Mouse (Mus musculus): ENCODE measurements around the gene Stxbp4. TPM values are rescaled to one million over a fixed set of nuclear protein-coding genes. Genes with fewer than 3 reads are reported as not detected.

Gene Stxbp4
- total RNA-seq, 1 experiment from 2014 or later, result 5.8 TPM

DNA sequence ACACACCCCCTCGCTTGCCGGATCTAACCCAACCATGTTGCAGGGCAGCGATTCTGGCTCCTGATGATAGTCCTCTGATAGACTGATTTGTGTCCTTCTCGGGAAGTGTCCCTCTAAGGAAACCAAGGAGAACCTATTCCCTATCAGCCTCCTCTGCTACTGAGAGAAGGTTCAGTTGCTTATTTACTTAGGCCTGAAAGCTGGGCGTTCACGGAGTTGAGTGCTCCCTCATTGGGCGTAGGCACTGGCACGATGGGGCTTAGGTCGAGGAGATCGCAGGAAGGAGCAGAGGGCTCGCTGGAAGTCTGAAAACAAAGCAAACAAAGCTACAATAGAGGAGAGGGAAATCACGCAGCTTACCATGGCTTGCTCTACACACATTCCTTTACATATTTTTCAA is 19.6 kb upstream of the Stxbp4 start:
- no peak for ATAC-seq (ENCODE audit: extremely low read depth, insufficient number of reproducible peaks, low FRiP score, poor library complexity, severe bottlenecking)

DNA sequence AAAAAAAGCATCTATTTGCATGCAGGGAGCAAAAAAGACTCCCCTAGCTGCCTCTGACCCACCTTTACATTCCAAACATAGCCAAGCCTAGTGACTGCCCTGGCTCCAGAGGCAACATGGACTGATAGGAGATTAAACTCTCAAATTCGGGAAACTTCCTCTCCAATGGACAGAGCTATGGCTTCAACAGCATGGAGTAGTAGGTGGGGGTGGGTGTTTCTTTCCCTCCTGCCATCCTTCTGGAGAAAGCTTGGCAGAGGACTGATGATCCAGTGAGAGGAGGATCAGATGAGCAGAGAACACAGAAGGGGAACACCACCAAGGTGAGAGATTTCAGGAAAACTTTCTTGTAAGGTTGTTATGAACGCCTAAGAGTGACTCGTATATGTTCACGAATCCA is 14.7 kb upstream of the Stxbp4 start:
- ATAC-seq (ENCODE audit: extremely low read depth, insufficient number of reproducible peaks, low FRiP score, poor library complexity, severe bottlenecking), result no peak

DNA sequence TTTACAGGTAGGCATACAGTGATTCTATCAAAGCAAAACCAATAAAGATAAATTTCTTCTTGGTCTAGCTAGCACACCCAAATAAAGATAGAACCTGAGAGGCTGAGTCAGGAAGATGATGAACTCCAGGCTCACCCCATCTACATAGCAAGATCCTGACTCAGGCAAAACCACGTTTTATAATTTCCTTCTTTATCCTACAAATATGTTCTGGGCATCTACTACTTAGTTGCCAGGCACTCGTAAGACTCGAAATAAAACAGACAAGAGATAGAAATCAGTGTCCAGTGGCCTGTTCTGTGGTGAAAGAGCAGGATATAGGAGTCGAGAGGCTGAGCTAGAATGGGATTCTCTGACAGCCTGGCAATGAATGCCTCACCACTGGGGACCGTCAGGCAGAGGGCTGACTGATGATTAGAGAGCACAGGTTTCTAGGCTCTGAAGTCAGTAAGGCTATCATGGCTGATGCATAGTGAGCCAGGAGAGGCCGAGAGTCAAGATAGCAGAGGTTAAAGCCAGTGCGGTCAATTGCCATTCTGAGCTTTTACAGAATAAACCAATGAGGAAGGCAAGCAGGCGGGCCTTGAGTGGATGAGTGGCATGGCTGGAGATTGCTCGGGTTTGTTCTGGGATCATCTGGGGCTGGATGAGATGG is 12.5 kb upstream of the Stxbp4 start:
- no peak for ATAC-seq (ENCODE audit: extremely low read depth, insufficient number of reproducible peaks, low FRiP score, poor library complexity, severe bottlenecking)

GRCm38 (mm10) chr11:90649777-90650176 is 11.9 kb upstream of the Stxbp4 start:
- ATAC-seq (ENCODE audit: extremely low read depth, insufficient number of reproducible peaks, low FRiP score, poor library complexity, severe bottlenecking), result no peak

- peak; percentile 13; the same call in 1 of the 2 replicates for ATAC-seq (ENCODE audit: extremely low read depth, insufficient number of reproducible peaks, low FRiP score, poor library complexity, severe bottlenecking)
These were observed 487 bp upstream of the Stxbp4 start for GRCm38 (mm10) chr11:90638312-90638830.

GRCm38 (mm10) chr11:90634661-90635060 is 3.2 kb downstream of the Stxbp4 start:
- ATAC-seq (ENCODE audit: extremely low read depth, insufficient number of reproducible peaks, low FRiP score, poor library complexity, severe bottlenecking), result no peak

DNA sequence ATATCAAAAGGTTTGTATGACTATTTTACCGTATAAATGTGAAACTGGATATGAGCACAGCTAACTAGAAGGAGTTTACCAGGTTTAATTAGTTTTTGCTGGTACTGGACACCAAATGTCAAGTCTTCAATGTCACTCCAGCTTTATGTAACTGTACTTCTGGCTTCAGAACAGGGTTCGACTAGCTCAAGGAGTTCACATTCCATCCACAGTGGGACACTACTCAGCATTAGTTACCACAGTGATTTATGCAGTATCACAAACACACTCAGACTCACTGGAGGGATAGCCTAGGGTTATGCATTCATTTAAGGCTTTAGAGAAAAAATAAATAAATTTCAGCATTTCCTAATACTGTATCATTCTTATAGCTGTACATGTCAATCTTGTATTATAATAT is 5.4 kb downstream of the Stxbp4 start:
- no peak for ATAC-seq (ENCODE audit: extremely low read depth, insufficient number of reproducible peaks, low FRiP score, poor library complexity, severe bottlenecking)

DNA sequence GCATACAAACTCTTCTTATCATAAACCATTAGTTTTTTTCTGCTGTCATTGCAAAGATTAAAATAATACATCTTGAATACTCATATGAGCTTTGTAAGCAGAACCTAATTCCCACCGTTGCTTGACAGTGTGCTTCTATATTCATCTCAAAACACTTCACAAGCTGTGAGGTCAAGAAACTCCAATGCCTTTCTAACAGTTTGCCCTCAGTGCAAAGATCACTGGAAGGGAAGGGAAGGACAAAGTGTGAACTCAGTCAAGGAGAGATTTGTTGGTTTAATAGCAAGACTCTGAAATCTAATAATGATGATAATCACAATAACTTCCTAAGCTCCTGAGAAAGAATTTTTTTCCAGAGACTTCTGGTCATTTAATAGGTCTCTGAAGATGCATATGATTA is 10.1 kb downstream of the Stxbp4 start:
- ATAC-seq (ENCODE audit: extremely low read depth, insufficient number of reproducible peaks, low FRiP score, poor library complexity, severe bottlenecking), result no peak

DNA sequence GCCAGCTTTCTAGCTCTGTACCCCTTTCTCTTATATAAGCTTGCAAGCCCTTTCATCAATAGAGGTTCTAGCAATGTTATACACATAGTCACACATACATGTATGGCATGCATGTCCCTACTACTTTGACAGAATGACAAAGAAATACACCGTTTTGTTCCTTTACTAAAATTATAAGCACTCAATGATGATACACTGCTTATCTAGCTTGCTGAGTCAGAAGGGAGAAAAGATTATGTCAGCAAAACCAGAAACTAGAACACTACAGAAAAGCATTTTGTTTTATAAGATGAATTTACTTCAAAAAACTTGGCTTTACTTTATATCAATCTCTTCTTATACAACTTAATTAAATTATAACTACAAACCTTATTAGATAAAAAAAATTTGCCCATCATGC is 12.7 kb downstream of the Stxbp4 start:
- no peak for ATAC-seq (ENCODE audit: extremely low read depth, insufficient number of reproducible peaks, low FRiP score, poor library complexity, severe bottlenecking)

DNA sequence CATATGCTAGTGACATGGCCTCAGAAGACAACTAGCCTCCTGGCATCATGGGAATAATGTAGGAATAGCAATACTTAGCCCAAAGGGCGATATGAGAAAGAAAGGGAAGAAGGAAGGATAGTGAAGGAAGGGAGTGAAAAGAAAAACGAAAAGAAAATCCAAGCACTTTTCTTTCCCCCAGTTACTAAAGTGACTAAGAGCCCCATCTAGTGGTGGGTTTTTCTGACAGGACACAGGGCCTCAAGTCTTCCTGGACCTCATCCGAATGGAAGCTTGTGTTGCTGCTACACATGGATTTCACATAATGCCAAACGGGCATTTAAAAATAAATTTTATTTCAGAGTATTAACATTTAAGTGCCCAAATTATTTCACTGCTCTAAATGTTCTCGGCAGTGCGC is 14.4 kb downstream of the Stxbp4 start:
- ATAC-seq (ENCODE audit: extremely low read depth, insufficient number of reproducible peaks, low FRiP score, poor library complexity, severe bottlenecking), result no peak

- ATAC-seq (ENCODE audit: extremely low read depth, insufficient number of reproducible peaks, low FRiP score, poor library complexity, severe bottlenecking), result no peak
These were observed 15.4 kb downstream of the Stxbp4 start for GRCm38 (mm10) chr11:90622500-90622899.

DNA sequence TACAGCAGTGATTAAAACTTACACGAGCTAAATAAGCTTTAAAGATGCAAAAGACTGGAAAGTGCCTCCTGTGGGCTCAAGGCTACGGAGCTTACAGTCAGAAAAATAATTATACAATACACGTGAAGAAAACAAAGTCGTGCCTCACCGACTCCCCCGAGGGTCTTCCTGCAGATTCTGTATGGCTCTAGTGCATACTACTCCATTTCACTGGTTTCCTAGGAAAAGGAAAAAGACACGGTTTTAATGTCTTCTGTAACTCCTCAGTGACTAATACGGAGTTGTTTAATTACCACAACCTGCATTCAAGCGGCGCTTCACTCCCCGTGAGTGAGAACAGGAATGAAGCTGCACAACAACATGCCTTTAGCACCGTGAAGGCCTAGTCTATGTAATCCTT is 15.8 kb downstream of the Stxbp4 start:
- ATAC-seq (ENCODE audit: extremely low read depth, insufficient number of reproducible peaks, low FRiP score, poor library complexity, severe bottlenecking), result no peak

DNA sequence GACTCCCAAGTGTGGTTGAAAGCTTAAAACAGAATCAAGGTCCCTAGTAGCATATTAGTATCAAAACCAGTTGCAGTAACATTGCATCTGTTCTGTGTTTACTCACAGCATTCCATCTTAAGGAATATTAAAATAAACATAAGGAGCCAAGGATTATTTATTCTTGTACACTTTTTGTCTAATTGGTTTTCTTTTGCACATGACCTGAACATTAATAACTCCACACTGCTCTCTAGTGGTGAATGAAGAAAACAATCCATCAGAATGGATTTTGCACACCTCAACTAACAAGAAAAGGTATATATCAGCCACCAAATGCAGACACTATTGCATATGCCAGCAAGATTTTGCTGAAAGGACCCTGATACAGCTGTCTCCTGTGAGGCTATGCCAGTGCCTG is 21.5 kb downstream of the Stxbp4 start:
- no peak for ATAC-seq (ENCODE audit: extremely low read depth, insufficient number of reproducible peaks, low FRiP score, poor library complexity, severe bottlenecking)

GRCm38 (mm10) chr11:90614743-90615142 is 23.1 kb downstream of the Stxbp4 start:
- no peak for ATAC-seq (ENCODE audit: extremely low read depth, insufficient number of reproducible peaks, low FRiP score, poor library complexity, severe bottlenecking)

GRCm38 (mm10) chr11:90612118-90612517 is 25.8 kb downstream of the Stxbp4 start:
- no peak for ATAC-seq (ENCODE audit: extremely low read depth, insufficient number of reproducible peaks, low FRiP score, poor library complexity, severe bottlenecking)

GRCm38 (mm10) chr11:90603066-90603465 is 34.8 kb downstream of the Stxbp4 start:
- ATAC-seq (ENCODE audit: extremely low read depth, insufficient number of reproducible peaks, low FRiP score, poor library complexity, severe bottlenecking), result no peak

- no peak for ATAC-seq (ENCODE audit: extremely low read depth, insufficient number of reproducible peaks, low FRiP score, poor library complexity, severe bottlenecking)
These were observed 42.1 kb downstream of the Stxbp4 start for GRCm38 (mm10) chr11:90595826-90596225.

DNA sequence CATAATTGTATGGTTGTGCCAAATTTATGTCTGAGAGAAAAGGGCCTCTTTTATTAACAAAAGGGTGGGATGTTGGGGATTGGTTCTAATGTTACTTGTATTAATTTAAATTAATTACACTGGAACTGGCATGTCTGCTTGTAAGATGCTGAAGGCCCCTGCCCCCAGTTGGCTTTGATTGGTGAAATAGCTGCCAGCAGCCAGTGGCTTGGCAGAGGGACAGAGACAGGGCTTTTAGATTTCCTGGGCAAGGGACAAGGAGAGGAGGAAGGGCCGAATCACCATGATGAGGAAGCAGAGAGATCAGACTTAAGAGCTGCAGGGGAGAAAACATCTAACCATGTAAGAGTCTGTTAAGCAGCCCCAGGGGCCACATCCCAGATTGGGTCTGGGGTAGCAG is 46.9 kb downstream of the Stxbp4 start:
- no peak for ATAC-seq (ENCODE audit: extremely low read depth, insufficient number of reproducible peaks, low FRiP score, poor library complexity, severe bottlenecking)

- ATAC-seq (ENCODE audit: extremely low read depth, insufficient number of reproducible peaks, low FRiP score, poor library complexity, severe bottlenecking), result no peak
These were observed 51.7 kb downstream of the Stxbp4 start for GRCm38 (mm10) chr11:90586203-90586602.

- ATAC-seq (ENCODE audit: extremely low read depth, insufficient number of reproducible peaks, low FRiP score, poor library complexity, severe bottlenecking), result no peak
These were observed 52.1 kb downstream of the Stxbp4 start for GRCm38 (mm10) chr11:90585754-90586153.

All from neutrophil, adult 5-6 weeks (primary cell).